Mouse (Mus musculus) erythroblast, embryonic 14.5 days (primary cell): ENCODE data around the gene Myh7.

Source experiments
- GATA1 ChIP-seq: IDR thresholded peaks from 2 replicates; pipeline ENCODE4 v1.6.1; 2012; ENCODE audit warnings: low read length, inconsistent platforms, mixed read lengths
- TAL1 ChIP-seq: IDR thresholded peaks from 3 replicates; pipeline ENCODE4 v1.6.1; 2012; ENCODE audit warnings: low read length, inconsistent platforms, mixed read lengths

DNA sequence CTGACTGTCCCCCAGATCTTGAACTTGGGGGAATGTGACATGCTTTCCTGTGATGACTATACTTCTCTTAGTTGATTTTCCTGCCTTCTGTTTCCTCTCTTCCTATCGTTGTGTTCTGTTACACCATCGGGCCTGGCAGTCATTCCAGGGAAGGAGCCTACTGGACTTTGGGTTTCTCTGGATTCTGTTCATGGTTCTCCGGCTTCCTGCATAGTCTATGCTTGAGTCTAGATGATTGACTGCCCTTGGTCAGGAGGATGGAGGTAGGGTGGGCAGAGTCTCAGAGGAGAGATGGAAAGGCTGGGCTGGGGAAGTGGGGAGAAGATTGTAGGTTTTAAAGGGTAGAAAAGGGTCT, 54.3 kb downstream of the Myh7 start:
- TF ChIP-seq TAL1 = no peak
- TF ChIP-seq GATA1 = no peak
